Mouse (Mus musculus): ENCODE measurements around the gene Lpp. TPM values are rescaled to one million over a fixed set of nuclear protein-coding genes. Genes with fewer than 3 reads are reported as not detected.

Lpp gene
- total RNA-seq, 2 experiments from 2014 or later, result 6.9 to 7.5 TPM

DNA sequence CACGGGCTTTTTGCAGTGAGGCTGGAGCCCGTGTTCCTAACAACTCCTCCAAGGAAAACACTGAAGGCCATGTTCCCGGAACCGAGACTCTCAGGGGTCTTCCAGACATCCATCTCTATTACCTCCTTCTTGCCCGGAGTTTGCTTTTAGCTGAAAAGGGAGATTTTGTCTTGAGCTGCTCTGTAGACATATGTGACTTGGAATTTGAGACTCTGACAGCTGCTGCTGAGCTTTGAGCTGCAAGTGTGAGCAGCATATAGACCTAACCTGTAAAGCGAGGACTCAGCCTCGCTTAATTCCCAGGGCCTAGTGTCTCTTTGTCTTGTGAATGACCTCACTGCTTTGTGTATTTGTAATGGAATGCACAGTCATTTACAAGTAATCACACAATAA, 49.8 kb downstream of the Lpp start:
- no peak for DNase-seq (ENCODE audit: extremely low spot score in 1 of 2, low spot score in 2 of 2)
- TF ChIP-seq CTCF (IDR thresholded peaks at IDR 0.05), result no peak
- intact Hi-C loops (cut with DNase I), result no loop called here
- H3K4me3 ChIP-seq, result no peak overlapping the region
- no peak overlapping the region for H3K27ac ChIP-seq

DNA sequence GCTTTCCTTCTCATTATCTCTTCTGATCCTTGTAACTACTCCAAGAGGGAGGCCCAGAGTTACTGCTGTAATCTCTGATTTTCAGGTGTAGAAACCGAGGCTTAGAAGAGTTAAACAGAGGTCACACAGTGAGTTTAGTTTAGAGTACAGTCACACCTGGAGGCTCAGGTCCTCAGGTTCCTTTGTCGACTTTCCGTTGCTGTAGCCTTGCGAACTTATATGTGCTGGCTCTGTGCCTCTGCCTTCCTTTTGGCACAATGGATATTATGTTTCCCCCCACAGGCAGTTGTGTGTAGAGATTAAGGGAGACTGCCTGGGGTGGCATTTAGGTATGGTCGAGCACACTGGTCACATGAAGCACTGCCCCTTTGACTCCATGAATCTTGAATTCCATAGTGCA, 50.2 kb downstream of the Lpp start:
- no peak for DNase-seq (ENCODE audit: extremely low spot score in 1 of 2, low spot score in 2 of 2)
- Histone ChIP-seq H3K4me3 (no peak overlapping the region), H3K27ac (no peak overlapping the region)
- TF ChIP-seq CTCF (IDR thresholded peaks at IDR 0.05), result no peak
- intact Hi-C loops (cut with DNase I), result no loop called here

DNA sequence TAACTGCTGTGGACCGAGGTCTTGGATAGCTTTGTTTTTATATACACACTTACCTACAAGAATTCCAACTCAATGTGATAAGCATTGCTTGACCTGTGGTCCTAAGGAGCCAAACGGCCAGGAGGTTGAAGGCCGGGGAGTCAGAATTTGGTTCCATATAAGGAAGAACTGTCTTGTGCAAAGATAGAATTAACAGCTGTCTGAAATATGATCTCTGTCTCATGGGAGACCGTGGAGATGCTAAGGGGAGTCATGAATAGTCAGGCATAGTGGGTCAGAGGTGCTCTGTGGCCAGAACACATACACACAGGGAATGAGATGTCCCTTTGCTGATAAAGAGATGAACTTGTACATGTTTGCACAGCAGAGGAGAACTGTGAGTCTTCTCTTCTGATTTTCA, 51.5 kb downstream of the Lpp start:
- intact Hi-C loops (cut with DNase I), result no loop called here
- no peak for DNase-seq (ENCODE audit: extremely low spot score in 1 of 2, low spot score in 2 of 2)

DNA sequence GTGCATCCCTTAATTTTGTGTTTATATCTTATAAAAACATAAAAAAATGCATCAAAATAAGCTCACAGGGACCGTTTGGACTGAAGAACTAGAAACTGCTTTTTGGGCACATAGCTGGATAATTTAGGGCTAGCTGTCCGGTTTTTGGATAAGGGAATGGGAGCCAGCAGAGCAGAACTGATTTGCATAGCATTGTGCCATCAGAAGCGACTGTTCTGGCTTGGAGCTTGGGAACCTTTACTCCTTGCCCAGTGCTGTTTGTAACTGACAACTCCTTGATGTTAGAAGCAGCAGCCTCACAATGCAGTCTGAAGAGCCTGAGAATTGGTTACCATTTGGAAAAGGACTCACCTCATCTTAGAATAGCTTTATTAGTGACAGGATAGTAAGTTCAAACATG, 52.2 kb downstream of the Lpp start:
- intact Hi-C loops (cut with DNase I), result no loop called here
- TF ChIP-seq CTCF (IDR thresholded peaks at IDR 0.05), result no peak
- Histone ChIP-seq H3K27ac (no peak overlapping the region), H3K4me3 (no peak overlapping the region)
- no peak for DNase-seq (ENCODE audit: extremely low spot score in 1 of 2, low spot score in 2 of 2)

More for the DNA sequence above, 51.5 kb downstream of the Lpp start:
- H3K27ac ChIP-seq, result no peak overlapping the region
- H3K4me3 ChIP-seq, result no peak overlapping the region
- TF ChIP-seq CTCF (IDR thresholded peaks at IDR 0.05), result no peak

DNA sequence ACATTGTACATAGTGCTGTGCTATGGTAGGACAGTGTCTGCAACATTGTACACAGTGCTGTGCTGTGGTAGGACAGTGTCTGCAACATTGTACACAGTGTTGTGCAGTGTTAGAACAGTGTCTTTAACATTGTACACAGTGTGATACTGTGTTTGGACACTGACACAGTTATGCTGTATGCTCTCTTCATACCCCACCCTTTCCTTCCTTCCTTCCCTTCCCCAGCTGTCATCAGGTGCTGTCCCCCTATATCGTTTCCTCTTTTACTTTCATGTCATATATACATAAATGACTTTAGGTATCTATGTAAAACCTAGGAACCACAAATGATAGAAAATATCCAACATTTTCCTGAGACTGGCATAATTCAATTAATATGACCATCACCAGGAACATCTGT, 53.1 kb downstream of the Lpp start:
- no peak for DNase-seq (ENCODE audit: extremely low spot score in 1 of 2, low spot score in 2 of 2)
- intact Hi-C loops (cut with DNase I), result no loop called here
- Histone ChIP-seq H3K4me3 (no peak overlapping the region), H3K27ac (no peak overlapping the region)
- no peak for TF ChIP-seq CTCF (IDR thresholded peaks at IDR 0.05)

DNA sequence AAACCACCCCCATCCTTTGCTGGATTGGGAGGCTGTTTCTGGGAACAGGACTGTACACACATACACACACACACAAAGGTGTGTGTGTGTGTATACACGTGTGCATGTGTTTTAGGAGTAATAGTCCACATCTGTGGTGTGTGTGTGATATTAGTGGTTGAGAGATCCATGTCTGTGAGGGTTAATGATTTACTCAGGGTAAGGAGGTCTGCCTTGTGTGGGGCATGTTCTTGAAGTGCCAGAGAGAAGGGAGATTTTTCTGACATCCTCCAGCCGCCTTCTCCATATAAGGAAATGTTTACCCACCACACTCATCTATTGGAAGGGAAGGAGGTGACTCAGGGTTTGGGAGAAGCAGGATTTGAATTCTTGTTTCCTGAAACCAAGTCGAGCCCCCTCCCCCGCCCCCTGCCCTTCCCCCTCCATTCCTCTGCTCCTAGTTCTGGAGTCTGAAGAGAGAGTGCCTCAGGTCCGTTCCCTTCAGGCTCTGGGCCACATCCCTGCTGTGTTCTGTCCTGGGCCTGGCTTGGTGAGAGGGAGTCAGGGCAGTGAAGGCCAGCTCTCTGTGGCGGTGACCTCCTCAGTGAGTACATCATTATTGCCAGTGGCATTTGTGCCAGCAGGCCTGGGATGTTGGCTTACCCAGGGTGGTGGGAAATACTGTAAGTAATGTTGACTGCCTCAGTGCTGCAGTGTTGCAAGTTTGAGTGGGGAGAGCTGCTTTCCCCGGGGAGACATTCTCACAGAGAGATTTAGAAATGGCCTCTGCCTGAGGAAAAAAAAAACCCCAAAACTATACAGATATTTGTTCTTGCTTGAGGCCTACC, 54.6 kb downstream of the Lpp start:
- intact Hi-C loops (cut with DNase I), result no loop called here
- no peak for DNase-seq (ENCODE audit: extremely low spot score in 1 of 2, low spot score in 2 of 2)
- no peak overlapping the region for H3K27ac ChIP-seq
- no peak for TF ChIP-seq CTCF (IDR thresholded peaks at IDR 0.05)
- H3K4me3 ChIP-seq, result no peak overlapping the region

DNA sequence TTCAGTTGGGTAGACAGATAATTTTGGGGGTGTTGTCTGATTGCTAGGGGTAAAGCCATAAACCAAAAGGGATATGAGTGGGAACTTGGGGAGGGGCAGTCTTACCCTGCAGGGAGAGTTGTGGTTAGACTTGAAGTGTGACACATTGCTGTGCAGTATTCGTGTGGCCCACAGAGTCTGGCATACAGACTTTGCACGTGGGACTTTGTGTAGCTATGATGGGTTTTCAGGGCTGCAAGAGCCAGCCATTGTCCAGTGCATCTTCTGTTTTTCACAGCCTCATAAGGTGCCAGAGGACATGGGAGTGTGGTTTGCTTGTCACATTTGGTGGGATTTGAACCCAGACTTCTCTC, 55.2 kb downstream of the Lpp start:
- DNase-seq (ENCODE audit: extremely low spot score in 1 of 2, low spot score in 2 of 2), result no peak
- TF ChIP-seq CTCF (IDR thresholded peaks at IDR 0.05), result no peak
- H3K27ac ChIP-seq, result no peak overlapping the region
- no peak overlapping the region for H3K4me3 ChIP-seq
- intact Hi-C loops (cut with DNase I), result no loop called here

DNA sequence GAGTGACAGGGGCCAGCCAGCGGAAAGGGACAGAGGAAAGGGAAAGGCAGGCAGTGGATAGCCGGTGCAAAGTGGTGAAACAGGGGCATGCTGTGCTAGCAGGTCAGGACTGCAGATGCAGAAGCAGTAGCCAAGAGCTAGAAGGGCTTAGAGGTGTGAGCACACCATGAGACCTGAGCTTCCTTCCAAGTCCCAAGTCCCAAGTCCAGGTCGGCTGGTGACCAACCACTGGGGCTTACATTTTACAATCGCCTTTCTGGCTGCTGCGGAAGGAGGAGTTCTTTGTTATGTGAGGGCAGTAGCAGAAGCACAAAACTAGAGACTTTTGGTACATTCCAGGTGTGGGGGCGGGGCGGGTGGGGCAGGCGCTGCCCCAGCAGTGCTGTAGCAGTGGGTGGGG, 56.5 kb downstream of the Lpp start:
- no peak for DNase-seq (ENCODE audit: extremely low spot score in 1 of 2, low spot score in 2 of 2)
- no peak overlapping the region for H3K27ac ChIP-seq
- TF ChIP-seq CTCF (IDR thresholded peaks at IDR 0.05), result no peak
- intact Hi-C loops (cut with DNase I), result no loop called here
- no peak overlapping the region for H3K4me3 ChIP-seq

DNA sequence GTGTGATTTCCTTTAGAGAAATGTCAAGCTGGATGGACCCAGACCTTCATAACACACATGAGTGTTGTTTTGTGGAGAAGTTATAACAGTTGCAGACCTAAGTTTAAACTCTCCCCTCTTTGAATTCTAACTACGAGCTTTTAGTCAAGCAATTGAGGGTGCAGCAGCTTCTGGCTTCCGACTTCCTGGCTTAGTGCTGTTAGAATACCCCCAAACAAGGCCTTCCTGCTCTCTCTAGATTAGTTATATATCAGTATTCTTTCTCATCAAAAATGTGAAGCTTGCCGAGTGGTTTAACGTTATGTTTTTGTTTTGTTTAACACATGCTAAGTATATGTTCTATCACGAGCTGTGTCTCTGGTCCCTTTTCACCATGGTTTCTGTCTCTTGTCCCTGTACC, 56.9 kb downstream of the Lpp start:
- intact Hi-C loops (cut with DNase I), result no loop called here
- no peak for TF ChIP-seq CTCF (IDR thresholded peaks at IDR 0.05)

DNA sequence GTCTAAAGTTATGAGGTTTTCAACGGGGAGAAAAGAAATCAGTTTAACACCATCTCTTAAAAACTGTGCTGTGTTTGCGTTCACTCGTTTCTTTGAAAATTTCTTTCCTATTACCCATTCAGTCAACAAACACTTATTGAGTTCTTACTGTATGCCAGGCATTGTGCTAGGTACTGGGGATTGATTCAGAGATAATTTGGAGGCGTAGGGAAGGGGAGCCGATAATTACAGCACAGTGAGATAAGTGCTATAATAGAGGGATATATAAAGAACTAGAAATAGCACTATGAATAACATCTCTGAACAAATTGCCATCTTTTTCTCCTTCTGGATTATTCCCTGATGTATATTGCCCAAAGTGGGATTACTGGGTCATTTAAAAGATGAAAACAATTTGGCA, 57.8 kb downstream of the Lpp start:
- intact Hi-C loops (cut with DNase I), result no loop called here
- TF ChIP-seq CTCF (IDR thresholded peaks at IDR 0.05), result no peak
- H3K4me3 ChIP-seq, result no peak overlapping the region
- no peak for DNase-seq (ENCODE audit: extremely low spot score in 1 of 2, low spot score in 2 of 2)
- H3K27ac ChIP-seq, result no peak overlapping the region

More for the DNA sequence above, 56.9 kb downstream of the Lpp start:
- H3K27ac ChIP-seq, result no peak overlapping the region
- DNase-seq (ENCODE audit: extremely low spot score in 1 of 2, low spot score in 2 of 2), result no peak
- H3K4me3 ChIP-seq, result no peak overlapping the region

DNA sequence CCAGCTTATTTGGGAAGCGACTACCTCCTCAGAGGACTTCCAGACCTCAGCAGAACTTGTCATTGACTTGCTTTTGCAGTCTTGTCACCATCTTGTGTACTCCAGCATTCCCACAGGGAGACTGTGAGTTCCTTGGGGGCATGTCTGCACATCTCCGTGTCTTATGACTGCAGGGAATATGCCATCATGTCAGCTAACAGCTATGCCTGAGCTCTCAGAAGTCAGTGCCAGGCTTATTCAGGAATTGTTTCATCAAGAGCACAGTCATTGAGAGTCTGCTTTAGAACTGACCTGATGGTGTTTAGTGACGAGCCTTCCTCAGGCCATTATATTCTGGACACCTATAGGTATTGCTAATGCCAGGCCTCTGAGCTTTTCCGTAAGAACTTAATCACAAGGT, 60.2 kb downstream of the Lpp start:
- TF ChIP-seq CTCF (IDR thresholded peaks at IDR 0.05), result no peak
- no peak overlapping the region for H3K4me3 ChIP-seq
- H3K27ac ChIP-seq, result no peak overlapping the region
- DNase-seq (ENCODE audit: extremely low spot score in 1 of 2, low spot score in 2 of 2), result no peak
- intact Hi-C loops (cut with DNase I), result no loop called here

DNA sequence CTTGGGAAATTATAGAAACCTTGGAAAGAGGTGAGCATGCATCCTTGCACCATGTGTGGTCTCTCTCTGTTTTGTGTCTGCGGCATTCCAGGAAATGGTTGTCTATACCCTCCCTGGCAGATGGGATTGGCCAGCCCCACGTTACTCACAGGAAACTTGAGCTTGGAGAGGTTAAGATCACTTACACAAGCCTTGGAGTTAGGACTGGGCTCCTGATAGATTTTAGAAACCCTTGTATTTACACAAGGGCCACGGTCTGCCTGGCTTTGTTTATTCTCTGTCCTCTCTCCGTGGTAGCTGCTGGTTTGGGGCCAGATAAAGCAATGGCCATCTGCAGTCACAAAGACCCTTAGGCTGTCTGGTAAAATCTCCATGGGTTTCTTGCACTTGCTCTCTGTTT, 61.2 kb downstream of the Lpp start:
- intact Hi-C loops (cut with DNase I), result no loop called here
- no peak for DNase-seq (ENCODE audit: extremely low spot score in 1 of 2, low spot score in 2 of 2)
- TF ChIP-seq CTCF (IDR thresholded peaks at IDR 0.05), result no peak
- H3K27ac ChIP-seq, result no peak overlapping the region
- no peak overlapping the region for H3K4me3 ChIP-seq

DNA sequence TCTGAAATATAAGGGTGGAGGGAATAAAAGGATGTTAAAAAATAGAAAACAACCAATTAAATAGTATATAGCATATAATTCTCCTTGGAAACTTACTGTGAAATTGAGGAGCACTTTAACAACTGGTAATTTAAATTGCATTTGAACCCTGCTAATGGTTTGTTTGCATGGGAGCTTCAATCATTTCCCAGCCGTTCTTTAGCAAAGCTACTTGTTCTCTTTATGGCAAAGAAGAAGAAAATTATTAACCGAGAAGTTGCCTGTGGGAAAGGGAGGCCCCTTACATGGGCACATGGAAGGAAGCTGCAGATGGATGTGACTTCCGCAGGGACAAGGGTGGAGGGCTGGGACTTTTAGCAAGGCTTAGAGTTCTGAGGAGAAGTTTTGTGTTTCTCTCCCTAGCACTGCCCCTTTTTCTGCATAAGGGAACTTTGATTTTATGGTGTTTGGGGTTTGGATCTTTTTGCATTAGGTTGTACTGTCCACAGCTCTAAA, 62.1 kb downstream of the Lpp start:
- intact Hi-C loops (cut with DNase I), result no loop called here
- Histone ChIP-seq H3K4me3 (no peak overlapping the region), H3K27ac (no peak overlapping the region)
- no peak for DNase-seq (ENCODE audit: extremely low spot score in 1 of 2, low spot score in 2 of 2)
- no peak for TF ChIP-seq CTCF (IDR thresholded peaks at IDR 0.05)

Data from left cerebral cortex, adult 2 months (tissue).